Mouse (Mus musculus) monocyte, adult 2 months (primary cell): ENCODE results near the gene Otof.

ENCODE experiments used
- DNase-seq, 2 experiments: peaks; one replicate each; pipeline ENCODE4 v3.0.0; 2022; ENCODE audit warnings: low spot score in 2 of 2, low read depth in 1 of 2

The Otof gene

GRCm38 (mm10) chr5:30343107-30343506 is 118.6 kb downstream of the Otof start:
- DNase-seq: no peak

GRCm38 (mm10) chr5:30342601-30343015 is 119.1 kb downstream of the Otof start:
- no peak for DNase-seq

- no peak for DNase-seq
Measured at GRCm38 (mm10) chr5:30341601-30342365, 119.9 kb downstream of the Otof start.

GRCm38 (mm10) chr5:30340815-30341214 is 120.9 kb downstream of the Otof start:
- DNase-seq: no peak
